Mouse (Mus musculus) heart, embryonic 15.5 days (tissue): ENCODE data around the gene Speer4c. TPM values are rescaled to one million over a fixed set of nuclear protein-coding genes. Genes with fewer than 3 reads are reported as not detected.
"Not testable (repeated sequence)": the region's sequence is repeated elsewhere in the genome, so short reads cannot be mapped to it uniquely, and the experiment has no call there.

ENCODE experiments used
- ATAC-seq: fragments of 200-750 bp; cut with Nextera tagmentation; replicated peaks from 2 replicates; pipeline ENCODE4 v1.8.0; 2017; ENCODE audit warnings: low read depth, moderate TSS enrichment; ENCODE audit not compliant: insufficient number of reproducible peaks, insufficient read depth, low FRiP score
- H3K27ac ChIP-seq: fragments of 300-500 bp; sonication (generic); 2 replicates; pipeline ENCODE4 v1.5.1; 2015; ENCODE audit warnings: mild to moderate bottlenecking, inconsistent platforms
- H3K27me3 ChIP-seq: fragments of 300-500 bp; sonication (generic); 2 replicates; pipeline ENCODE4 v1.6.1; 2015; ENCODE audit warnings: inconsistent platforms
- H3K36me3 ChIP-seq: fragments of 300-500 bp; sonication (generic); 2 replicates; pipeline ENCODE4 v1.6.1; 2015; ENCODE audit warnings: mild to moderate bottlenecking, inconsistent platforms
- H3K4me1 ChIP-seq: fragments of 300-500 bp; sonication (generic); replicated peaks from 2 replicates; pipeline ENCODE4 v1.6.1; 2015; ENCODE audit warnings: inconsistent platforms
- H3K4me2 ChIP-seq: fragments of 300-500 bp; sonication (generic); 2 replicates; pipeline ENCODE4 v1.6.1; 2015; ENCODE audit warnings: inconsistent platforms, mild to moderate bottlenecking, moderate library complexity
- H3K4me3 ChIP-seq: fragments of 300-500 bp; sonication (generic); 2 replicates; pipeline ENCODE4 v1.5.1; 2015; ENCODE audit warnings: mild to moderate bottlenecking, inconsistent platforms
- H3K9ac ChIP-seq: fragments of 300-500 bp; sonication (generic); 2 replicates; pipeline ENCODE4 v1.6.1; 2015; ENCODE audit warnings: mild to moderate bottlenecking, inconsistent platforms
- H3K9me3 ChIP-seq: fragments of 300-500 bp; sonication (generic); replicated peaks from 2 replicates; pipeline ENCODE4 v1.6.1; 2016; ENCODE audit warnings: inconsistent platforms
- WGBS: fragments of 180-500 bp; shearing (Covaris S2); methylation state at CpG from one replicate; pipeline ENCODE4 v1.1.7; 2015; ENCODE audit warnings: mixed read lengths; 5-methylcytosine and 5-hydroxymethylcytosine counted together
- polyA plus RNA-seq: library from polyadenylated mRNA; unstranded; fragments of >200 nt; fragmentation: Nextera tagmentation; extraction: Ambion mirVana; gene quantifications from 2 replicates; pipeline ENCODE4 v1.2.1, GENCODE M21; 2015

Speer4c gene
- polyA plus RNA-seq, 1 experiment from 2014 or later: not detected

GRCm38 (mm10) chr5:15679980-15680949 is 33.8 kb downstream of the Speer4c start:
- H3K4me3 ChIP-seq, H3K36me3 ChIP-seq, H3K4me1 ChIP-seq, H3K27ac ChIP-seq, H3K9ac ChIP-seq, H3K4me2 ChIP-seq, H3K27me3 ChIP-seq: not testable (repeated sequence)
- 60% methylated on average over 13 of the region's 13 CpGs for WGBS
- peaks cover 13% of the 10 kb centered on the region; the same call in 1 of the 2 replicates for H3K9me3 ChIP-seq
- ATAC-seq: peak; percentile 80

GRCm38 (mm10) chr5:15678907-15679306 is 35.2 kb downstream of the Speer4c start:
- not testable (repeated sequence) for H3K4me2 ChIP-seq, H3K9me3 ChIP-seq, H3K27ac ChIP-seq, H3K36me3 ChIP-seq, H3K27me3 ChIP-seq, H3K4me1 ChIP-seq, H3K9ac ChIP-seq, ATAC-seq, H3K4me3 ChIP-seq
- WGBS: 62% methylated on average over 2 of the region's 2 CpGs

GRCm38 (mm10) chr5:15677750-15678149 is 36.3 kb downstream of the Speer4c start:
- not testable (repeated sequence) for H3K4me2 ChIP-seq, H3K27me3 ChIP-seq, H3K27ac ChIP-seq, H3K36me3 ChIP-seq, H3K9me3 ChIP-seq, H3K9ac ChIP-seq, H3K4me3 ChIP-seq, H3K4me1 ChIP-seq
- 80% methylated on average over 4 of the region's 4 CpGs for WGBS
- peak; percentile 67 for ATAC-seq

GRCm38 (mm10) chr5:15674429-15675244 is 39.4 kb downstream of the Speer4c start:
- H3K27me3 ChIP-seq, H3K4me2 ChIP-seq, H3K4me1 ChIP-seq, H3K4me3 ChIP-seq, H3K27ac ChIP-seq, H3K9ac ChIP-seq, H3K36me3 ChIP-seq, H3K9me3 ChIP-seq: not testable (repeated sequence)
- WGBS: 83% methylated on average over 5 of the region's 8 CpGs
- peak; percentile 76 for ATAC-seq

- H3K36me3 ChIP-seq, H3K4me1 ChIP-seq, H3K27me3 ChIP-seq, H3K27ac ChIP-seq, H3K4me2 ChIP-seq, H3K9me3 ChIP-seq, H3K4me3 ChIP-seq, H3K9ac ChIP-seq, ATAC-seq: not testable (repeated sequence)
- 65% methylated on average over 2 of the region's 2 CpGs for WGBS
Observed at GRCm38 (mm10) chr5:15673989-15674388, 40.1 kb downstream of the Speer4c start.

GRCm38 (mm10) chr5:15670789-15671188 is 43.3 kb downstream of the Speer4c start:
- ATAC-seq: 0 out of 2 replicates have a peak, but pooled peaks have one; percentile 18
- H3K9ac ChIP-seq, H3K4me3 ChIP-seq, H3K27me3 ChIP-seq, H3K36me3 ChIP-seq, H3K27ac ChIP-seq, H3K4me1 ChIP-seq, H3K4me2 ChIP-seq, H3K9me3 ChIP-seq: not testable (repeated sequence)
- WGBS: 73% methylated on average over 9 of the region's 18 CpGs

- not testable (repeated sequence) for H3K4me3 ChIP-seq, H3K27ac ChIP-seq, ATAC-seq, H3K9ac ChIP-seq, H3K27me3 ChIP-seq, H3K4me1 ChIP-seq, H3K4me2 ChIP-seq, H3K36me3 ChIP-seq, H3K9me3 ChIP-seq
- 63% methylated on average over 7 of the region's 7 CpGs for WGBS
Observed at GRCm38 (mm10) chr5:15663847-15664246, 50.2 kb downstream of the Speer4c start.

Other genes starting within 250 kb of the Speer4c start
- 0.15 and 0.21 TPM in 2 replicates for gene Gm21149, start 237.7 kb downstream of the Speer4c start, polyA plus RNA-seq
- not detected in 2 replicates for gene Gm21190, start 185.0 kb downstream of the Speer4c start, polyA plus RNA-seq
- 0.18 and 0.31 TPM in 2 replicates for gene Gm21083, start 136.9 kb downstream of the Speer4c start, polyA plus RNA-seq
- 0.19 TPM in 1 of 2 replicates, not detected in the other for gene Speer4d, start 95.2 kb downstream of the Speer4c start, polyA plus RNA-seq
- gene 4930572O03Rik, start 57.2 kb downstream of the Speer4c start, polyA plus RNA-seq: not detected in 2 replicates
- gene Cacna2d1, start 220.4 kb upstream of the Speer4c start, polyA plus RNA-seq: 15.5 and 17.0 TPM in 2 replicates